Mouse (Mus musculus): ENCODE data around the gene Rbm4b.

- no peak for TF ChIP-seq CTCF (IDR thresholded peaks at IDR 0.05; ENCODE audit: borderline replicate concordance, insufficient read depth, low read depth, low read length)
- TF ChIP-seq POLR2A (IDR thresholded peaks at IDR 0.05; ENCODE audit: borderline replicate concordance, insufficient read depth, low read length), result no peak
Measured at GRCm38 (mm10) chr19:4802691-4803091, 46.4 kb downstream of the Rbm4b start.
